Mouse (Mus musculus) bone marrow, adult 2 months (tissue): Measurements from ENCODE around the gene Naa40.

Experiments used
- CTCF ChIP-seq: fragments of 200-500 bp; IDR thresholded peaks from 2 replicates; pipeline ENCODE4 v1.5.1; 2011; ENCODE audit warnings: low read length, control low read depth; ENCODE audit not compliant: control insufficient read depth, insufficient read depth
- POLR2A ChIP-seq: fragments of 200-500 bp; IDR thresholded peaks from 2 replicates; pipeline ENCODE4 v1.6.1; 2011; ENCODE audit warnings: low read depth, mild to moderate bottlenecking, control low read depth, low read length, borderline replicate concordance; ENCODE audit not compliant: control insufficient read depth

DNA sequence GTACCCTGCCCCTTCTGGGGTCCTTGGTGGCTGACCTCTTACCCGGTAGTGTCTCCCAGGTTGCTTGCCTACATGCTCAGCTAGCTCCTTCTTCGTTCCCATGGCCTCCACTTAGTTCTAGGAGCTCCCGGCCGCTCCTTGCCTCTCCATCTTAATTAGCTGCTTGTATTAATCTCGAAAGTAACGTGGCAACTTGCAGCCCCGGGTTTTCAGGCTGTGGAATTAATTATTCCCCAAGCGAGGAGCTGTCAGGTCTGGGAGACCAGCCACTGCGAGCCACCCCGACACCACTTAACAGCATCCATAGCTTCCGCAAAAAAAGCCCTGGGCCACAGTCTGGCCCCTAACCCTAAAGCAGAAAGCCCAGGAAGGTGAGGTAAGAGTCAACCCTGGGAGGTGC is 57.6 kb downstream of the Naa40 start:
- TF ChIP-seq CTCF, result no peak
- no peak for TF ChIP-seq POLR2A
